Mouse (Mus musculus) kidney, postnatal 36 days (tissue): ENCODE results near the gene Map1a.

Experiments
- DNase-seq, 2 experiments: peaks; one replicate each; pipeline ENCODE4 v3.0.0; 2021 to 2022; ENCODE audit warnings: mixed read lengths in 2 of 2

Gene Map1a

GRCm38 (mm10) chr2:121316278-121316677 is 26.9 kb downstream of the Map1a start:
- DNase-seq = no peak

- DNase-seq = no peak
Observed at GRCm38 (mm10) chr2:121323041-121323440, 33.6 kb downstream of the Map1a start.

- DNase-seq = peak; percentile 36 to 57
Observed at GRCm38 (mm10) chr2:121323693-121324470, 34.5 kb downstream of the Map1a start.

DNA sequence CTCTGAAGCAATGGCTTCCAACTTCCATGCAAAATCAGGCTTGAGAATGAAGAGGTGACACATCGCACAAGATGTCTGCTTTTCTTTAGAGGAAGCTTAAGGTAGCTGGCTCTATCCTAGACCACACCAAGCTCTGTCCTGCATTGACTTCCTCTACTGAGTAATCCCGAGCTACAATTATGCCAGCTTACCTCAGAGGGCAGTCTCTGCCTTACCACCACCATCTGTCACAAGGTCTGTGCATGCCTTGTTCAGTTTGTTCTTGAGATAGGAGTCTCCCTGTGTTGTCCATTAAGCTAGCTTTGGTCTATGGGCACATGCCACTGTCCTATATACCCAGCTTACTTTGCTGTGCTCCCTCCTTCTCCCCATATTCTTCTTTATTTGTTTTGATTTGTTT is 40.1 kb downstream of the Map1a start:
- DNase-seq = no peak

DNA sequence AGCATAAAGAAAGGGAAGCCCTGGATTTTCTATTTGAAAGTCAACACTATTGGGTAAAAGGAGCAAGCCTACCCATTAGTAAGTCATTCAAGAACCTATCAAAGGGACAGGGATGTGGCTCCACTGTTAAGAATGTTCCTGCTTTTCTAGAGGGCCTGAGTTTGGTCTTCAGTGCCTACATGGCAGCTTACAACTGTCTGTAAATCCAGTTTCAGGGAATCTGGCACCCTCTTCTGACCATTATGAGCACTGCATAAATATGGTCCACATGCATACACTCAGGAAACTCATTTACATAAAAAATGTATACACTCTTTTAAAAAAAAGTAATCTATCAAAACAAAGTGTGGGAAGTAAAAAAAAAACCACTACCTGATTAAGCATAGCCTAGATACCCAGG is 49.7 kb downstream of the Map1a start:
- peak in 1 of 2 experiments; percentile 11 for DNase-seq

GRCm38 (mm10) chr2:121353156-121353555 is 63.8 kb downstream of the Map1a start:
- peak in 1 of 2 experiments; percentile 14 for DNase-seq

DNA sequence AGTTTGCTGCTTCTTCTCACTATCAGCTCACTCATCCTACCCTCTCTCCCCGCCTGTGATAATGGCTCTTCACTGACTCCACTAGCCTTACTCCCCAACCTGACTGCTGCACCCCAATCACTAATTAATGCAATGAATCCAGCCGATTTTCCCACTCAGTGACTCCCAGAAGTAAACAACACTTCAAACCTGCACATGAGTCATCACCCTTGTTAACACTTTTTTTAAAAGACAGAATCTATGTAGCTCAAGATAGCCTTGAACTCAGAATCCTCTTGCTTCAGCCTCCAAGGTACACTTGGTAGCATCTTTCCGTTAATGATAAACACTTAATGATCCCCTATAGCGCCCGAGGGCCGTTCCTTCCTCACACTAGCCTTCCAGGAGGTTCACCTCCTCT is 65.0 kb downstream of the Map1a start:
- no peak for DNase-seq

DNA sequence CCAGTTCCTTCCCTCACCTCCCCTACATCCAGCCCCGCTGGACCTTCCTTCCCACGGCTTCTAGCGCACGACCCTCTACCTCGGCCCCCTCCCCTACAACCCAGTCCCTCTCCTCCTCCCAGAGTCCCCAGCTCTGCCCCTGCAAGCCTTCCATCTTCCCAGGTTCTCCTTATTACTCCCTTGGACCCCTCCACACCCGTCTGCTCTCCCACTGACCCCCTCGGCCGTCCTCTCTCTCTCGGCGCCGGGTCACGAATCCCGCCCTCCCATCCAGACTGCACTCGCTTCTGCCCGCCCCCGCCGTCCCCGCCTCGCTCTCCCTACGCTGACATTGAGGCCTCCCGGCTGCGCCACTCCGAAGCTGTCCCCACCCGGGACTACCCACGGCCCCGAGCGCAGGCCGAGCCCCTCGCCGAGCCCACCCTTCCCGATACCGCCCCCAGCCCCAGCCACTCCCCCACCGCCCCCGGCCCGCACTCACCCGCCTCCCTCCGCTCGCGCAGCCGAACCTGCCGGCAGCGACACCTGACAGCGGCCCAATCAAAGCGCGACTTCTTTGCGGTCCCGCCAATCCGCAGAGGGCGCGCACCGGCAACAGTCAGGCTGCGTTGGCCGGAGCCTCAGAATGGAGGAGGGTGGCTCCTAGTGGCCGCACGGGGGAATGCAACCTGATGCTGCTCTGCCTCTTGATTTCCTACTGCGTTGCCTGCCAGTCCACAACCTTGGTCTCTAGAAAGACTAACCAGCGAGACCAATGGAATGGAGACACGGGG is 65.6 kb downstream of the Map1a start, which contains the start of gene Ppip5k1:
Ppip5k1 (minus strand) TSS at position 577 of the 773 bp plus-strand sequence.
- peak; percentile 98 for DNase-seq

DNA sequence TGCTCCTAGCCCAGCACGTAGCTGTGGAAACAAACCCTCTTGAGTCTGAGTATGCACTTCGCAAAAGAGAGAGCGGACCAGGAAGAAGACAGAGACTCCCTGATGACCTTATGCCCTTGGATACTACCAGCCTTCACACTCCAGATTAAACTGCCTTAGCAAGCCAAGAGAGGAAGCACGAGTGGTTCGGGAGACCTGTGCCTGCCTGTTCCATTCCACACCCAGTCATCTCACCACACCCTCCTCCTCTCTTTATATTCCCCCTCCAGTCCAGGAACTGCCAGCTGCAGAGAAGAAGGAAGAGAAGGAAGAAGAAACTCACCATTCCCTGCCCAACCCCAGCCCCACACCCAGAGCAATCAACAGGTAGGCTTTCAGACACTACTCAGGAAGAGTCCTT is 68.1 kb downstream of the Map1a start, which contains the start of gene Ckmt1:
Ckmt1 (plus strand) TSS at position 221 of the 400 bp plus-strand sequence.
- DNase-seq = no peak

DNA sequence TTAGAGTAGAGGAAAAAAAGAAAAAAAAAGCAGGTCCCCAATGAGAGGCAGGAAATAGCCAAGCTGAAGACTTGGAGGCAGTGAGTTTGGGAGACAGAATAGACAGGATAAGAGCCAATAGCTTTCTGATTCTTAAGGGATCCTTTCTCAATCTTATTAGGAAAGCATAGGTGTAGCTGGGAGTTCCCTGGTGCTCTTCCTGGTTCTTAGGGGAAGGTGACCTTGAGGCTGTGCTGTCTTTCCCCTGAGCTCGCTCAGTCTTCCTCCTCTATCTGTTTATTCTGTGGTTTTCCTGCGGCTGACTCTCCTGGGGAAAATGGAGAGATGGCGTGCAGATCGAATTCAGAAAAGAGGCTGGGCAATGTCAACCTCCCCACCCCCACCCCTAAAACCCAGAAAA is 68.6 kb downstream of the Map1a start:
- DNase-seq = no peak

- DNase-seq = peak; percentile 79 to 87
Observed at GRCm38 (mm10) chr2:121358381-121358780, 69.0 kb downstream of the Map1a start.

- DNase-seq = no peak
Observed at GRCm38 (mm10) chr2:121359461-121359860, 70.1 kb downstream of the Map1a start.
